Mouse (Mus musculus) hindbrain, embryonic 15.5 days (tissue): Measurements from ENCODE around the gene Srxn1. TPM values are rescaled to one million over a fixed set of nuclear protein-coding genes. Genes with fewer than 3 reads are reported as not detected.

ENCODE experiments used
- ATAC-seq: fragments of 200-750 bp; cut with Nextera tagmentation; 2 replicates; pipeline ENCODE4 v1.8.0; 2017; ENCODE audit warnings: low read depth, moderate number of reproducible peaks, moderate TSS enrichment; ENCODE audit not compliant: low FRiP score
- H3K27ac ChIP-seq: fragments of 300-500 bp; sonication (generic); replicated peaks from 2 replicates; pipeline ENCODE4 v1.5.1; 2015; ENCODE audit warnings: mild to moderate bottlenecking, inconsistent platforms
- H3K27me3 ChIP-seq: fragments of 300-500 bp; sonication (generic); 2 replicates; pipeline ENCODE4 v1.6.1; 2015; ENCODE audit warnings: control low read depth, inconsistent platforms
- H3K36me3 ChIP-seq: fragments of 300-500 bp; sonication (generic); 2 replicates; pipeline ENCODE4 v1.6.1; 2015; ENCODE audit warnings: control low read depth, inconsistent platforms
- H3K4me1 ChIP-seq: fragments of 300-500 bp; sonication (generic); replicated peaks from 2 replicates; pipeline ENCODE4 v1.6.1; 2015; ENCODE audit warnings: control low read depth, inconsistent platforms
- H3K4me2 ChIP-seq: fragments of 300-500 bp; sonication (generic); 2 replicates; pipeline ENCODE4 v1.6.1; 2015; ENCODE audit warnings: moderate library complexity, mild to moderate bottlenecking, inconsistent platforms
- H3K4me3 ChIP-seq: fragments of 300-500 bp; sonication (generic); 2 replicates; pipeline ENCODE4 v1.5.1; 2015; ENCODE audit warnings: mild to moderate bottlenecking, inconsistent platforms
- H3K9ac ChIP-seq: fragments of 300-500 bp; sonication (generic); 2 replicates; pipeline ENCODE4 v1.6.1; 2015; ENCODE audit warnings: inconsistent platforms
- H3K9me3 ChIP-seq: fragments of 300-500 bp; sonication (generic); 2 replicates; pipeline ENCODE4 v1.6.1; 2016; ENCODE audit warnings: control low read depth, inconsistent platforms
- WGBS: fragments of 180-500 bp; shearing (Covaris S2); methylation state at CpG from one replicate; pipeline ENCODE4 v1.1.7; 2015; 5-methylcytosine and 5-hydroxymethylcytosine counted together
- polyA plus RNA-seq: library from polyadenylated mRNA; unstranded; fragments of >200 nt; fragmentation: Nextera tagmentation; extraction: Ambion mirVana; gene quantifications from 2 replicates; pipeline ENCODE4 v1.2.1, GENCODE M21; 2015

Srxn1 gene
- polyA plus RNA-seq, 1 experiment from 2014 or later, result 24.7 TPM

DNA sequence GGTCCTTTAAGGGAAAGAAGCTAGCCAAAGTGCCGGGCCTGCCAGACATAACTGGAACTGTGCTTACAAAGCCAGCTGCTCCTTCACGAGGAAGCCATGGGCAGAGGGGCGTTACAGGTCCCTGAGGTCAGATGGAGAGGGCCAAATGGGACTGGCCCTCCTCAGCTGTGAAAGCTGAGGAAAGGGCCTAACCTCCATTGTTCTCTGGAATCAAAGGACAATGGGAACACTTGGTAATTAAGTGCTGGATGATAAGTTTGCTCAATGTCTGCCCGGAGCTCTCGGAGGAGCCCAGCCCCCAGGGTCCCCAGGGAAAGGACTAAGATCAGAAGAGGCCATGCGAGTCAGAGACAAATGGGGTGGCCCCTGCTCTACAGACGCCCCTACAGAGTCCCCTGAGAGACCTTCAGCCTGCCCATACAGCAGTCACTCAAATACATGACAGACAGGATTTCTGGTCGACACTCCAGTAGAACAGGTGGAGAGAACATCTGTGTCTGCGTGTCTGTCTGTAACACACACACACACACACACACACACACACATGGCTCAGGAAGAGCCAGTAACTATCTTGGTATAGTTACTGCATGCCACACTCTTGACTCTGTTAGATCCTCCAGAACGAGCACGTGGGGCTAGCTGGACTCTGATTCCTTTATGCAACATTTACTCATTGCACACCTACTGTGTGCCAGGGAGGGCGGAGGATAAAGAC is 13.8 kb upstream of the Srxn1 start:
- no peaks in the 10 kb centered on the region for H3K9me3 ChIP-seq
- H3K4me3 ChIP-seq, result no peak overlapping the region
- 21% methylated on average over 12 of the region's 12 CpGs for WGBS
- no peak overlapping the region for H3K27ac ChIP-seq
- H3K9ac ChIP-seq, result 0 out of 2 replicates have a peak overlapping the region, but pooled peaks have one; percentile 17
- H3K27me3 ChIP-seq, result 0 out of 2 replicates have a peak, but pooled peaks cover 6% of the 10 kb centered on the region
- H3K4me1 ChIP-seq, result peaks cover 45% of the 10 kb centered on the region
- no peak for ATAC-seq
- no peak overlapping the region for H3K4me2 ChIP-seq
- H3K36me3 ChIP-seq, result 0 out of 2 replicates have a peak, but pooled peaks cover 4% of the 10 kb centered on the region

DNA sequence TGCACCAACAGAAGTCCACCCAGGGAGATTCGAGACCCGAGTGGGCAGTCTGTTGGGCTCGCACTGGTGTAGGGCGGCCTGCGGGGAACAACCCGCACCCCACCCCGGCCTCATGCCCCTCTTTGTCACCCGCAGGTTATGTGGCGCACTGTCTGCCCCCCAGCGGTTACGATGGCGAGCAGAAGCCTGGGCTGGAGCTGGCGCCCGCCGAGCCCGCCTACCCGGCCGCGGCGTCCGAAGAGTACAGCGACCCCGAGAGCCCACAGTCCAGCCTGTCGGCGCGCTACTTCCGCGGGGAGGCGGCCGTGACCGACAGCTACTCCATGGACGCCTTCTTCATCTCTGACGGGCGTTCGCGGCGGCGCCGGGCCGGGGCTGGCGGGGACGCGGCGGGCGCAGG is 12.4 kb upstream of the Srxn1 start:
- peaks cover 37% of the 10 kb centered on the region for H3K4me1 ChIP-seq
- ATAC-seq, result peak; percentile 7; the same call in 1 of the 2 replicates
- peak overlapping the region; percentile 29 for H3K4me3 ChIP-seq
- WGBS, result 5% methylated on average over 39 of the region's 45 CpGs
- peak overlapping the region; percentile 12; the same call in 1 of the 2 replicates for H3K9ac ChIP-seq
- H3K27me3 ChIP-seq, result 0 out of 2 replicates have a peak, but pooled peaks cover 6% of the 10 kb centered on the region
- 0 out of 2 replicates have a peak, but pooled peaks cover 3% of the 10 kb centered on the region for H3K36me3 ChIP-seq
- no peak overlapping the region; the same call in 1 of the 2 replicates for H3K27ac ChIP-seq
- H3K9me3 ChIP-seq, result no peaks in the 10 kb centered on the region
- peak overlapping the region; percentile 49 for H3K4me2 ChIP-seq

GRCm38 (mm10) chr2:152093356-152093792 is 11.9 kb upstream of the Srxn1 start:
- peak overlapping the region; percentile 49 for H3K4me2 ChIP-seq
- 0 out of 2 replicates have a peak, but pooled peaks cover 6% of the 10 kb centered on the region for H3K27me3 ChIP-seq
- no peaks in the 10 kb centered on the region for H3K36me3 ChIP-seq
- no peak overlapping the region for H3K27ac ChIP-seq
- H3K4me3 ChIP-seq, result peak overlapping the region; percentile 29
- WGBS, result 1% methylated on average over 59 of the region's 60 CpGs
- H3K4me1 ChIP-seq, result peaks cover 35% of the 10 kb centered on the region
- no peak overlapping the region for H3K9ac ChIP-seq
- no peaks in the 10 kb centered on the region for H3K9me3 ChIP-seq
- ATAC-seq, result no peak

GRCm38 (mm10) chr2:152094856-152095545 is 10.3 kb upstream of the Srxn1 start:
- peaks cover 35% of the 10 kb centered on the region for H3K4me1 ChIP-seq
- H3K27ac ChIP-seq, result no peak overlapping the region
- ATAC-seq, result no peak
- no peak overlapping the region for H3K4me3 ChIP-seq
- H3K4me2 ChIP-seq, result peak overlapping the region; percentile 26
- no peaks in the 10 kb centered on the region for H3K36me3 ChIP-seq
- 0 out of 2 replicates have a peak overlapping the region, but pooled peaks have one; percentile 10 for H3K9ac ChIP-seq
- 0 out of 2 replicates have a peak, but pooled peaks cover 6% of the 10 kb centered on the region for H3K27me3 ChIP-seq
- no peaks in the 10 kb centered on the region for H3K9me3 ChIP-seq
- 9% methylated on average over 29 of the region's 29 CpGs for WGBS

GRCm38 (mm10) chr2:152096922-152097321 is 8.4 kb upstream of the Srxn1 start:
- Histone ChIP-seq H3K4me1 (peaks cover 30% of the 10 kb centered on the region), H3K27ac (no peak overlapping the region)
- 60% methylated on average over 2 of the region's 2 CpGs for WGBS

DNA sequence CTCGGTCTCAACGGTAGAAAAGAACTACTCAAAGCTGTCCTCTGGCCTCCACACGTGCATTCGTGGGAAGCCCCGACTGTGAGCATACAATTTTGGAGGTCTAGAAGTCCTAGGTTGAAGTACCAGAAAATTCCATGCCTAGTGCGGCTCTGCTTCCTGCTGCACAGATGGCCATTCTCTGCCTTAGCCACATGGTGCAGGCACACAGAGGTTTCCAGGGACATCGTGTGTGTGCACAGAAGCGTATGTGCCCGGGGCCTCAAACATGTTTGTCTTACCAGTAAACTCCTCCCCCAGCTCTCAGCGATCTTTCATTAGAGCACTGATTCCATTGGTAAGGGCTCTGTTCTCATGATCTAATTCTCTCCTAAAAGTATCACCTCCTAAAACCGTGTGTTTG is 7.4 kb upstream of the Srxn1 start:
- Histone ChIP-seq H3K4me2 (no peak overlapping the region), H3K27me3 (0 out of 2 replicates have a peak, but pooled peaks cover 6% of the 10 kb centered on the region), H3K27ac (no peak overlapping the region), H3K36me3 (no peaks in the 10 kb centered on the region), H3K4me3 (no peak overlapping the region), H3K4me1 (peaks cover 33% of the 10 kb centered on the region), H3K9me3 (no peaks in the 10 kb centered on the region), H3K9ac (no peak overlapping the region)
- no peak for ATAC-seq
- WGBS, result 60% methylated on average over 11 of the region's 11 CpGs

More at GRCm38 (mm10) chr2:152096922-152097321, 8.4 kb upstream of the Srxn1 start:
- ATAC-seq, result no peak
- Histone ChIP-seq H3K36me3 (no peaks in the 10 kb centered on the region), H3K27me3 (0 out of 2 replicates have a peak, but pooled peaks cover 6% of the 10 kb centered on the region), H3K4me3 (no peak overlapping the region), H3K9ac (no peak overlapping the region), H3K9me3 (no peaks in the 10 kb centered on the region), H3K4me2 (no peak overlapping the region)

DNA sequence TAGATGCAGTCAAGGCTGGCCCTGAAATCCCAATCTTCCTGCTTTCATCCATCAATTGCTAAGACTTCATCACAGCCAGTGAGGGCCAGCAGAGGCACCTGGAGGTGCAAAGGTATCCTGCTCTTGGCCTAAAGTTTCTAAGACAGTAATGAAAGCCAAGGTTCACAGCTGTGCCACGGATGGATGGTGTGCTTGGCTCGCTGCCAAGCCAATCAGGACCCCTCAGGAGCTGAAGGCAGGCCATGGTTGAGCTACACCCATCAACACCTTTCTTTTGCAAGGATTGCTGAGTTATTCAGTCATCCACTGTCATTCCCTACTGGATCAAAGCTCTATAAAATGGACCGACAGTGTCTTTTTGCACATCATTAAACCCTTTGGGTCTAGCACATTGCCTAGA is 5.8 kb upstream of the Srxn1 start:
- H3K4me3 ChIP-seq, result no peak overlapping the region
- no peak overlapping the region for H3K4me2 ChIP-seq
- no peak for ATAC-seq
- no peaks in the 10 kb centered on the region for H3K9me3 ChIP-seq
- WGBS, result 39% methylated on average over 3 of the region's 3 CpGs
- no peak overlapping the region for H3K27ac ChIP-seq
- H3K27me3 ChIP-seq, result no peaks in the 10 kb centered on the region
- no peaks in the 10 kb centered on the region for H3K36me3 ChIP-seq
- peaks cover 24% of the 10 kb centered on the region for H3K4me1 ChIP-seq
- H3K9ac ChIP-seq, result no peak overlapping the region

DNA sequence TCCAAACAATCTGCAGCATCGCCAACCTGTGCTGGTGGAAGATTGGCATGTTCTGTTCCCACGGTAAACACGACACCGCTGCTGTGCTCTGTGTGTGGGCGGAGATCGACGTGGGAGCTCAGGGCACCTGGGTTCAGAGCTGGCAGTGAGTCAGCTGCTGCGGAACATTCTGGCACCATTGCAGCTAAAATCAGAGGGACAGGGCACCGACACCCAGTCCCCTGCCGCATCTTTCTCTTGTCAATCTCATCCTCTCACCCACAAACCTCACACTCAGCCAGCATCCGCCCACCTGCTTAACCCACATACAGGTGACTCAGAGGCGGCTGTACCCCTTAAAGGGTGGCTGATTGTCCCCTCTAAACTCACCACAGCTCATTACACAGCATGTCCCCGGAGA is 3.6 kb upstream of the Srxn1 start:
- no peak overlapping the region for H3K9ac ChIP-seq

DNA sequence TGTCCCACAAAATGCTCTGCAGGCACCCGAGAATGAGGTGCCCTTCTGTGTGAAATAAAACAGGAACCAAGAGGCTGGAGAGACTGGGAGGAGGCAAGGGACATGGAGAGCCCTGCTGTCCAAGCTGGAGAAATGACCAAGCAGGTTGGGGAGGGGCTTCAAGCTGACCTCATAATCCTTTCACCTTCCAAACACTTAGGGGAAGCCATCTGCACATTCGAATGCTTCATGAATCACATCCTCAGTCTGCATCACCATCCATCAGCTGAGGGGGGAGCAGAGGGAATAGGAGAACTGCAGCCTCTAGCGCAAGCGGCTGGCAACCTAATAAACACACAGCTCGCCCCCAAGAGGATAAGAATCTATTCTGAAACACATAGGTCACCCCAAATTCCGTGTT is 2.9 kb upstream of the Srxn1 start:
- Histone ChIP-seq H3K4me2 (no peak overlapping the region), H3K27me3 (no peaks in the 10 kb centered on the region), H3K36me3 (no peaks in the 10 kb centered on the region), H3K9ac (no peak overlapping the region), H3K4me3 (no peak overlapping the region), H3K27ac (no peak overlapping the region), H3K9me3 (no peaks in the 10 kb centered on the region), H3K4me1 (peaks cover 30% of the 10 kb centered on the region)
- 45% methylated on average over 6 of the region's 6 CpGs for WGBS
- ATAC-seq, result no peak

More for the DNA sequence above, 3.6 kb upstream of the Srxn1 start:
- no peak for ATAC-seq
- Histone ChIP-seq H3K4me2 (no peak overlapping the region), H3K4me1 (peaks cover 29% of the 10 kb centered on the region), H3K27ac (no peak overlapping the region), H3K4me3 (no peak overlapping the region), H3K9me3 (no peaks in the 10 kb centered on the region), H3K27me3 (no peaks in the 10 kb centered on the region), H3K36me3 (no peaks in the 10 kb centered on the region)
- 69% methylated on average over 13 of the region's 13 CpGs for WGBS

DNA sequence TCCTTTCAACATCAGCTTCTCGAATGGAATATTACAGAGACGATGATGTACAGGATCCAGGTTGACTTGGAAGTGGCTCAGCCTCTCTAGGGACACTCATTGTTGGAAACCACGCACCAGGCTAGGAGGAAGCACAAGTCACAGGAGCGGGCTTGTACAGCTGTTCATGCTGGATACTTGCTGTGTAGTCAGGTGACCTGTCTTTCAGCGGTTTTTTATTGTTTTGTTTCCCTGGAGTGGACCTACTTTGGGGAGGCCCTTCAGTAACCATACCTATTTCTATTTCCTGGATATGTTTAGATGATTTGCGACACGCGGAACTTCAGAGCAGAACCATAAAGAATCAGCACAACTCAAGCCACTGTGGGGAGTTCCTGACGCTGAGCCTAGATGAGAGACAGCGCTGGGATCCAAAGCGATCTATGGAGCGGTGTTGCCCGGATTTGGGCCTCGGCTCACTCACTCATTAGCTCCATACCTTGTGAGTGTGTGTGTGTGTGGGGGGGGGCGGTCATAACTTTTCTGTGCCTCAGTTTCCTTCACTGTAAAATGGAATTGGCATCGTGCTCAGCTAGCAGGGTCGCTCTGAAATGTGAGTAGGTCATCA is 502 bp upstream of the Srxn1 start:
- peak; percentile 33; the same call in 1 of the 2 replicates for ATAC-seq
- Histone ChIP-seq H3K27ac (peak overlapping the region; percentile 55; the same call in 1 of the 2 replicates), H3K9ac (peak overlapping the region; percentile 79), H3K9me3 (no peaks in the 10 kb centered on the region), H3K4me2 (peak overlapping the region; percentile 82), H3K4me1 (peaks cover 25% of the 10 kb centered on the region), H3K36me3 (0 out of 2 replicates have a peak, but pooled peaks cover 3% of the 10 kb centered on the region), H3K4me3 (peak overlapping the region; percentile 65), H3K27me3 (no peaks in the 10 kb centered on the region)
- whole genome bisulfite sequencing, result 14% methylated on average over 17 of the region's 17 CpGs

DNA sequence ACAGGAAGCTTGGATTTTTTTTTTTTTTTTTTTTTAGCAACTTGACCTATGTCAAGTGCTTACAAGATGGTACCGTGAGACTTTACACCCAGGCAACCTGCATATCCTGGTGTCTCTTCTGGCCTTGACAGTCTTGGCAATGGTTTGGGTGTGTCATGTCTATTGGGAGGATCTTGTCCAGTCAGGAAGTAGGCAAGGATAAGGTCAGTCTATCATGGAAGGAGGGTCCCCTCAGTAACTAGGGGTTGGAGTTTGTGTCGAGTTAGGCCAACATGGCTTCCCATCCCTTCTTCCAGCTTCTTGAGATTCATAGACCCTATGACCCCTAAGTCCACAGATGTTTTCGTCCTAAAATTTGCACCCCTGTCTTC is 894 bp downstream of the Srxn1 start:
- Histone ChIP-seq H3K9me3 (no peaks in the 10 kb centered on the region), H3K27me3 (no peaks in the 10 kb centered on the region), H3K36me3 (0 out of 2 replicates have a peak, but pooled peaks cover 3% of the 10 kb centered on the region), H3K9ac (no peak overlapping the region), H3K4me1 (peaks cover 25% of the 10 kb centered on the region), H3K4me3 (peak overlapping the region; percentile 65), H3K27ac (no peak overlapping the region), H3K4me2 (peak overlapping the region; percentile 82)
- no peak for ATAC-seq
- WGBS, result 85% methylated on average over 3 of the region's 3 CpGs
